Mouse (Mus musculus) stomach, postnatal 0 days (tissue): ENCODE measurements around the gene Sdhaf1. TPM values are rescaled to one million over a fixed set of nuclear protein-coding genes. Genes with fewer than 3 reads are reported as not detected.

Experiments
- ATAC-seq: fragments of 200-750 bp; cut with Nextera tagmentation; 2 replicates; pipeline ENCODE4 v1.8.0; 2017; ENCODE audit not compliant: low FRiP score, low TSS enrichment
- DNase-seq: peaks from one replicate; pipeline ENCODE4 v3.0.0-alpha.2; 2016; ENCODE audit warnings: low spot score
- H3K27ac ChIP-seq: fragments of 300-500 bp; sonication (generic); replicated peaks from 2 replicates; pipeline ENCODE4 v1.5.1; 2014; ENCODE audit warnings: mild to moderate bottlenecking, control low read depth
- H3K27me3 ChIP-seq: fragments of 300-500 bp; sonication (generic); 2 replicates; pipeline ENCODE4 v1.6.1; 2014; ENCODE audit warnings: low read length; ENCODE audit not compliant: control insufficient read depth, insufficient read depth
- H3K36me3 ChIP-seq: fragments of 300-500 bp; sonication (generic); 2 replicates; pipeline ENCODE4 v1.6.1; 2014; ENCODE audit warnings: low read length, mixed read lengths; ENCODE audit not compliant: control insufficient read depth, insufficient read depth
- H3K4me1 ChIP-seq: fragments of 300-500 bp; sonication (generic); replicated peaks from 2 replicates; pipeline ENCODE4 v1.6.1; 2014; ENCODE audit warnings: antibody characterized with exemption; ENCODE audit not compliant: control insufficient read depth, insufficient read depth
- H3K4me2 ChIP-seq: fragments of 300-500 bp; sonication (generic); replicated peaks from 2 replicates; pipeline ENCODE4 v1.6.1; 2014; ENCODE audit warnings: low read depth, mild to moderate bottlenecking, control low read depth, moderate library complexity
- H3K4me3 ChIP-seq: fragments of 300-500 bp; sonication (generic); 2 replicates; pipeline ENCODE4 v1.5.1; 2014; ENCODE audit warnings: low read depth, low read length, control low read depth
- H3K9ac ChIP-seq: fragments of 300-500 bp; sonication (generic); 2 replicates; pipeline ENCODE4 v1.6.1; 2014; ENCODE audit warnings: mild to moderate bottlenecking, low read length, control low read depth, mixed read lengths
- H3K9me3 ChIP-seq: fragments of 300-500 bp; sonication (generic); 2 replicates; pipeline ENCODE4 v1.6.1; 2016; ENCODE audit warnings: low read length; ENCODE audit not compliant: control insufficient read depth
- CTCF ChIP-seq: IDR thresholded peaks from 2 replicates; pipeline ENCODE4 v1.5.1; 2016; ENCODE audit warnings: antibody characterized with exemption, low read depth, mild to moderate bottlenecking, moderate library complexity
- EP300 ChIP-seq: optimal IDR thresholded peaks from 2 replicates; pipeline ENCODE3; 2016; ENCODE audit warnings: antibody characterized with exemption
- WGBS: fragments of 180-500 bp; shearing (Covaris S2); extraction: QIAGEN DNeasy Blood & Tissue Kit; methylation state at CpG from one replicate; pipeline ENCODE4 v1.1.7; 2014; 5-methylcytosine and 5-hydroxymethylcytosine counted together
- polyA plus RNA-seq: library from polyadenylated mRNA; unstranded; fragments of >200 nt; fragmentation: Nextera tagmentation; extraction: Ambion mirVana; gene quantifications from 2 replicates; pipeline ENCODE4 v1.2.1, GENCODE M21; 2015

Gene Sdhaf1
- polyA plus RNA-seq, 1 experiment from 2014 or later = 19.1 TPM

DNA sequence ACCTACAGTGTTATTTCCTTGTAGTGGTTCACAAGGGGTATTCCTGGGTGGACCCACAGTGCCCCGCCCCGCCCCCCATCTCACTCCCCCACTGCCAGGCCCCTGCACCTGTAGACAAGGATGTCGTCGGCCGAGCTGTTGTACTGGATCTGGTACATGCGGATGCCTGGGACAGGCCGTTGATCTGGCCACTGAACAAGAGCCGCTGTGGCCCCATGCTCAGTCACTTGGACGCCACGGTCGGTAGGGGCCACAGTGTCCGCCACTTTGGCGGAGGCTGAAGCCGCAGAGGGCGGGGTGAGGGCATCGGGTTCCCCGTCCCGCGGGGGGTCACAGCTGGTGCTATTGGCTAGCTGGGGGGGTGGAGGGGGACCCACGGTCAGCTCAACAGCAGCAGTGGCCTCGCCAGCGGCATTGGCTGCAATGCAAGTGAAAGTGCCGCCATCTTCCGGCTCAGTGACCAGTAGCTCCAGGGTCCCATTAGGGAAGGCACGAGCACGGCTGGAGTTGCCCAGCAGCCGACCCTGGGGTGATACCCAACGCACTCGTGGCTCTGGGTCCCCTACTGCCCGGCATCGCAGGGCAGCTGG, 35.7 kb upstream of the Sdhaf1 start:
- ATAC-seq = peak; percentile 36; the same call in 1 of the 2 replicates
- 0 out of 2 replicates have a peak overlapping the region, but pooled peaks have one; percentile 27 for H3K9ac ChIP-seq
- WGBS = 61% methylated on average over 31 of the region's 31 CpGs
- H3K4me1 ChIP-seq = no peaks in the 10 kb centered on the region; the same call in none of the 2 replicates
- peak overlapping the region; percentile 88 for H3K27ac ChIP-seq
- H3K4me3 ChIP-seq = peak overlapping the region; percentile 18
- peak overlapping the region; percentile 41 for H3K4me2 ChIP-seq
- DNase-seq = peak; percentile 58
- no peaks in the 10 kb centered on the region for H3K36me3 ChIP-seq
- H3K27me3 ChIP-seq = no peaks in the 10 kb centered on the region
- H3K9me3 ChIP-seq = no peaks in the 10 kb centered on the region
- no peak for TF ChIP-seq CTCF
- TF ChIP-seq EP300 = no peak

DNA sequence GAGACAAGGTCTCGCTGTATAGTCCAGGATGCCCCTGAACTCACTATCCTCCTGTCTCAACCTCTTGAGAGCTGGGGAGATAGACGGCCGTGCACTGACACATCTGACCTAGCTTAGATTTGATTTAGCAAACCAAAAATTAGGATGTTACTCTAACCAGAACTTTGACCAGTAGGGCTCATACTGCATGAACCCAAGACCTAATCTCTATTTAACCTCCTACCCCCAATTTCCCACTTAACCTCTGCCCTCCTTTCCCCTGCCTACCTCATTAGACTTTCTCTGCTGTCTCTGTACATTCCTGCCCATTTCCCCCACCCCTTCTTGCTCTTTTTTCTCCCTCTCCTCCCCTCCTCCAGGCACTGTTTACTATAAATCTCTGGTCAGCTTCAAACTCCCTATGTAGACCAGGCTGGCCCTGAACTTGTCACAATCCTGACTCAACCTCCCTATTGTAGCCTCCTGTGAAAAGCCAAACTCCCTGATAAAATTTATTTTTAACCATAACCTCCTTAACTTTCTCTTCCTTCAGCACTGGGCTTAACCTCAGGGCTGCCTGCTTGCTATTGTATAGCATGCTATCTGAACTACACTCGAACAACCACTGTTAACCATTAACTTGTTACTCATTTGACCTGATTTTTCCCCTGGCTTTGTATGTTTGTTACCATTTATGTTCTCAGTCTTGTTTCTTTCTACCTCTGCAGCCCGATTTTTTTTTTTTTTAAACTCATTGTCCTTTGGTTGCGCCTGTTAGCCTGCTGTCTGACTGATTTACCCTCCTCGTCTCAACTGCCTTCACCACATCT, 34.9 kb upstream of the Sdhaf1 start:
- DNase-seq (no peak), ATAC-seq (peak; percentile 46)
- no peaks in the 10 kb centered on the region for H3K36me3 ChIP-seq
- no peak overlapping the region for H3K9ac ChIP-seq
- H3K9me3 ChIP-seq = no peaks in the 10 kb centered on the region
- no peaks in the 10 kb centered on the region for H3K27me3 ChIP-seq
- no peaks in the 10 kb centered on the region; the same call in none of the 2 replicates for H3K4me1 ChIP-seq
- H3K4me3 ChIP-seq = peak overlapping the region; percentile 18; the same call in 1 of the 2 replicates
- WGBS = 46% methylated on average over 7 of the region's 7 CpGs
- peak overlapping the region; percentile 88 for H3K27ac ChIP-seq
- H3K4me2 ChIP-seq = peak overlapping the region; percentile 41
- TF ChIP-seq EP300 (no peak), CTCF (no peak)

DNA sequence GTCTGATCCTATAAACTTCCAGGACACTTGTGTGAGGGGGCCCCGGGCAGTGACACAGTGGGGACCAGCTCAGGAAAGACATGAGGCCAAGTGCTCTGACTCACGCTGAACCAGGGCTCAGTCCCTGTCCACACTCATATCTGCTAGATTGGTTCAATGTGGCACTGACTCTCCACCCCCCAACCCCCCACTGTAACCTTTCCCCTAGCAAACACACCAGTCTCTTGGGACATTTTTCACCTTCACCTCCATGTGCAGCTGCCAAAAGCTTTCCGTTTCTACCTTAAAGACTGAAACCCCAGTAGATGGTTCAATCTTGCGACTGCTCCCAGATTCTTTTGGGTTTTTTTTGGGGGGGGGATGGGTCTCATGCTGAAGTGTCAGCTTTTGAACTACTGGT, 30.4 kb upstream of the Sdhaf1 start:
- H3K27ac ChIP-seq = no peak overlapping the region
- H3K4me2 ChIP-seq = no peak overlapping the region
- 66% methylated on average over 4 of the region's 4 CpGs for WGBS
- no peak overlapping the region for H3K9ac ChIP-seq
- no peaks in the 10 kb centered on the region for H3K36me3 ChIP-seq
- no peaks in the 10 kb centered on the region for H3K27me3 ChIP-seq
- DNase-seq (no peak), ATAC-seq (0 out of 2 replicates have a peak, but pooled peaks have one; percentile 13)
- H3K9me3 ChIP-seq = no peaks in the 10 kb centered on the region
- no peaks in the 10 kb centered on the region; the same call in 1 of the 2 replicates for H3K4me1 ChIP-seq
- no peak overlapping the region for H3K4me3 ChIP-seq
- TF ChIP-seq CTCF (no peak), EP300 (no peak)

DNA sequence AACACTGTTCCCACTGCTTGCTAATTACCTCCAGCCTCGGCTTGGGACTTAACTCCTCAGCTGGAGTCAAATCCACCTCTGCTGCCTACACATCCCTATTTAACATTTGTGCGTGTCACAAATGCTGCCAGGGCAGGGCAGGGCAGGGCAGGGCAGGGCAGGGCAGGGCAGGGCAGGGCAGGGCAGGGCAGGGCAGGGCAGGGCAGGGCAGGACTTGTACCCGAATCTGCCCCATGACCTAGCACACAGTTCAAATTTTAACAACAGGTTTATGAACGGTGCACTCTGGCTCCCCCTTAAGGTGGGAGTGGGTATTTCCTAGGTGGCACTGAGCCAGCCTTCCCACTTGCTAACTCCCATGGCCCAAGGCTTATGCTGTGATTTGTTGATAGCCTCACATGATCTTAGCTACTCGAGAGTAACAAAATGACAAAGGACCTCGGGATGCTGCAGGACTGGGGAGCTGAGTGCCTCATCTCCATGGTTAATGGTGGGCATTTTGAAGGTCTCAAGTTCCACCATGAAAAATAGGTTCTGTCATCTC, 29.7 kb upstream of the Sdhaf1 start:
- peak; percentile 89 for DNase-seq

DNA sequence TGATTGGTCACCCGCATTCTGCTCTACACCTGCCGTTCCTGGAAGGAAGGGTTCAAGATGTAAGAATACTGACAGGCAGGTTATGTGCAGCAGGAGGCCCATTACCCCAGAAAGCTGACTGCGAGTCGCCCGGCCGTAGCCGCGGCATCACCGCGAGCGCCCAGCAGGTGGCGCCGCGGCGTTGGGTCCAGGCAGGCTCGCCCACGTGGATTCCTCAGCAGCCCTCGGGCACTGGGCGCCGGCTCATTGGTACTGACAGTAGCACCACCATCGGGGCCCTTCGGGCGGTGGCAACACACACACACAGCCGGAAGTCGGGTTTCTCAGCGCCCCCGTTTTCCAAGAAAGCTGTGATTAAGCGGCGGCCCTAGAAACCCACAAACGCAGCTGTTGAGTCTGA, 24.1 kb upstream of the Sdhaf1 start:
- ATAC-seq (peak; percentile 72), DNase-seq (peak; percentile 78)
- Histone ChIP-seq H3K27ac (no peak overlapping the region), H3K36me3 (no peaks in the 10 kb centered on the region), H3K4me3 (no peak overlapping the region), H3K4me1 (no peaks in the 10 kb centered on the region), H3K9me3 (no peaks in the 10 kb centered on the region), H3K27me3 (no peaks in the 10 kb centered on the region), H3K9ac (no peak overlapping the region), H3K4me2 (0 out of 2 replicates have a peak overlapping the region, but pooled peaks have one; percentile 3)
- 2% methylated on average over 30 of the region's 30 CpGs for WGBS
- peak; percentile 86 for TF ChIP-seq CTCF
- no peak for TF ChIP-seq EP300

More for the DNA sequence above, 29.7 kb upstream of the Sdhaf1 start:
- Histone ChIP-seq H3K4me1 (no peaks in the 10 kb centered on the region; the same call in 1 of the 2 replicates), H3K4me2 (no peak overlapping the region), H3K9me3 (no peaks in the 10 kb centered on the region), H3K27me3 (no peaks in the 10 kb centered on the region), H3K9ac (no peak overlapping the region), H3K27ac (no peak overlapping the region), H3K4me3 (no peak overlapping the region), H3K36me3 (no peaks in the 10 kb centered on the region)
- TF ChIP-seq CTCF (peak; percentile 83), EP300 (no peak)
- WGBS = 17% methylated on average over 6 of the region's 6 CpGs
- ATAC-seq = peak; percentile 87
